14 mouse cellular contexts compared by ENCODE assay signal in genomic region chr17:6773249-6773966, GRCm38 (mm10). TPM values are rescaled to one million over a fixed set of nuclear protein-coding genes. Genes with fewer than 3 reads are reported as not detected.
DNase-seq lines count a peak whose midpoint lies in the region; ATAC-seq and TF ChIP-seq lines count a peak whose summit lies in the region.
"Had no signal": no experiment of that assay in that cellular context is flagged by ENCODE, and none has a peak within 500 bp of the region (broad histone marks: within the 10 kb centered on the region; RNA-seq: fewer than 3 reads in every experiment).

No protein-coding gene starts in this region.

- H3K4me2 ChIP-seq in kidney, embryonic 15.5 days, result no peak overlapping the region
- no peak overlapping the region for H3K4me2 ChIP-seq in midbrain, embryonic 13.5 days (replicated peaks)
- H3K4me2 ChIP-seq: hindbrain, embryonic 14.5 days had no signal

- peaks cover 87% of the 10 kb centered on the region for H3K4me1 ChIP-seq in kidney, embryonic 15.5 days
- peaks cover 12 to 19% of the 10 kb centered on the region in 2 experiments for H3K4me1 ChIP-seq in ES-E14 (ENCODE audit: control insufficient read depth in 2 of 2, insufficient read depth in 2 of 2, low read length in 2 of 2, poor library complexity in 1 of 2)
- peaks cover 2% of the 10 kb centered on the region for H3K4me1 ChIP-seq in midbrain, embryonic 13.5 days (replicated peaks)

- in situ Hi-C loops in ES-E14 (cut with MboI; ENCODE audit: low sequenced_read_pairs in 2 of 2, unreplicated experiment in 2 of 2), result no loop called here

- H3K4me3 ChIP-seq in kidney, embryonic 15.5 days (replicated peaks), result no peak overlapping the region
- H3K4me3 ChIP-seq in ES-E14 (ENCODE audit: insufficient read depth in 1 of 2, low read depth in 1 of 2, low read length in 2 of 2, poor library complexity in 1 of 2, severe bottlenecking in 1 of 2), result no peak overlapping the region
- no peak overlapping the region for H3K4me3 ChIP-seq in midbrain, embryonic 13.5 days (replicated peaks)
- H3K4me3 ChIP-seq: erythroblast, embryonic 14.5 days had no signal

- no peak overlapping the region for H3K9ac ChIP-seq in kidney, embryonic 15.5 days
- H3K9ac ChIP-seq in ES-E14 (ENCODE audit: insufficient read depth, low read depth, low read length, poor library complexity, severe bottlenecking), result 0 out of 2 replicates have a peak overlapping the region, but pooled peaks have one; percentile 12
- H3K9ac ChIP-seq in midbrain, embryonic 13.5 days (replicated peaks), result no peak overlapping the region
- H3K9ac ChIP-seq: hindbrain, embryonic 14.5 days had no signal

- WGBS in kidney, embryonic 15.5 days, result 68% methylated on average over 14 of the region's 14 CpGs
- WGBS in midbrain, embryonic 13.5 days, result 89% methylated on average over 14 of the region's 14 CpGs

- no peaks in the 10 kb centered on the region for H3K9me3 ChIP-seq in kidney, embryonic 15.5 days (replicated peaks)
- H3K9me3 ChIP-seq in ES-E14 (ENCODE audit: control insufficient read depth, insufficient read depth, low read depth, low read length), result no peaks in the 10 kb centered on the region
- H3K9me3 ChIP-seq in midbrain, embryonic 13.5 days, result no peaks in the 10 kb centered on the region

- ATAC-seq in CD4-positive, CD25-positive, alpha-beta regulatory T cell, adult 4 months, result no peak
- ATAC-seq in kidney, embryonic 15.5 days (replicated peaks; ENCODE audit: low FRiP score), result no peak
- ATAC-seq in megakaryocyte progenitor cell, adult 5-6 weeks (replicated peaks; ENCODE audit: poor library complexity), result peak; percentile 54
- ATAC-seq in midbrain, embryonic 13.5 days, result no peak
- ATAC-seq: activated CD4-positive, CD25-positive, alpha-beta regulatory T cell, adult 4 months had no signal

- peak overlapping the region; percentile 94; the same call in 1 of the 2 replicates for H3K27ac ChIP-seq in kidney, embryonic 15.5 days
- no peak overlapping the region; the same call in 1 of the 2 replicates for H3K27ac ChIP-seq in ES-E14 (ENCODE audit: insufficient read depth, low read depth, low read length, poor library complexity, severe bottlenecking)
- H3K27ac ChIP-seq in midbrain, embryonic 13.5 days, result no peak overlapping the region
- H3K27ac ChIP-seq: hindbrain, embryonic 14.5 days had no signal

- no peaks in the 10 kb centered on the region for H3K27me3 ChIP-seq in kidney, embryonic 15.5 days
- peaks cover under 1% of the 10 kb centered on the region; the same call in 1 of the 2 replicates for H3K27me3 ChIP-seq in midbrain, embryonic 13.5 days

- peak; percentile 56 for DNase-seq in CD4-positive, CD25-positive, alpha-beta regulatory T cell, adult 2 months (ENCODE audit: low read depth, low spot score)
- DNase-seq in kidney, postnatal 25 days, result no peak
- no peak for DNase-seq in ES-E14 (ENCODE audit: low read depth, low spot score)
- DNase-seq in ovary, adult 18-20 months (ENCODE audit: low spot score), result no peak
- DNase-seq: cerebellum, adult 9-10 months; kidney, postnatal 36 days; lung, postnatal 36 days had no signal

- H3K36me3 ChIP-seq in kidney, embryonic 15.5 days, result no peaks in the 10 kb centered on the region
- H3K36me3 ChIP-seq in ES-E14 (ENCODE audit: control insufficient read depth, insufficient read depth, low read length, poor library complexity, severe bottlenecking), result peaks cover 10% of the 10 kb centered on the region; the same call in 1 of the 2 replicates
- no peaks in the 10 kb centered on the region for H3K36me3 ChIP-seq in midbrain, embryonic 13.5 days

TF ChIP-seq in ES-E14, 5 proteins besides CTCF, POLR2A, EP300 and RAD21:
- no peak for TF ChIP-seq CHD2 (IDR thresholded peaks at IDR 0.05; ENCODE audit: low read depth, low read length)
TF ChIP-seq in ES-E14: peak in this region for 0.

RNA-seq across cellular contexts. Expression of gene Ezr, which starts 9.2 kb away (rescaled TPM):
- 100 to 1,000 TPM; 110 to 136 TPM for polyA plus RNA-seq in CD4-positive, CD25-positive, alpha-beta regulatory T cell, adult 4 months (2017; shearing (Covaris generic))
- 182 and 184 TPM in 2 replicates for polyA plus RNA-seq in kidney, embryonic 15.5 days (2015; fragmentation: Nextera tagmentation; extraction: Ambion mirVana)
- total RNA-seq in ES-E14 (2012; rRNA removed), result 131 and 180 TPM in 2 replicates
- total RNA-seq in megakaryocyte progenitor cell, adult 5-6 weeks (2015), result 43.8 and 45.3 TPM in 2 replicates
- 118 and 129 TPM in 2 replicates for total RNA-seq in megakaryocyte progenitor cell, adult 5-6 weeks (2017)
- polyA plus RNA-seq in midbrain, embryonic 13.5 days (2015; fragmentation: Nextera tagmentation; extraction: Ambion mirVana), result 36.2 and 43.1 TPM in 2 replicates
